Mouse (Mus musculus): ENCODE data around the gene Gm21988. TPM values are rescaled to one million over a fixed set of nuclear protein-coding genes. Genes with fewer than 3 reads are reported as not detected.

The Gm21988 gene
- polyA plus RNA-seq, 1 experiment from 2014 or later = 15.3 TPM

- Histone ChIP-seq H3K36me3 (ENCODE audit: insufficient read depth, low read length) (no peaks in the 10 kb centered on the region), H3K9ac (replicated peaks; ENCODE audit: low read depth) (no peak overlapping the region), H3K9me3 (ENCODE audit: low read length) (no peaks in the 10 kb centered on the region), H3K4me2 (replicated peaks; ENCODE audit: low read depth, low read length) (no peak overlapping the region), H3K4me1 (ENCODE audit: insufficient read depth, low read depth, low read length) (peaks cover 13% of the 10 kb centered on the region; the same call in 1 of the 2 replicates), H3K4me3 (ENCODE audit: low read depth, low read length) (no peak overlapping the region), H3K27me3 (replicated peaks; ENCODE audit: insufficient read depth, low read length) (peaks cover 32% of the 10 kb centered on the region), H3K27ac (ENCODE audit: low read length) (no peak overlapping the region)
- DNase-seq (ENCODE audit: low spot score) = peak; percentile 89
- WGBS = 7% methylated on average over 9 of the region's 9 CpGs
- ATAC-seq = peak; percentile 43
- TF ChIP-seq EP300 (IDR thresholded peaks at IDR 0.05) (0 out of 2 replicates have a peak, but pooled peaks have one; percentile 31), CTCF (IDR thresholded peaks at IDR 0.05) (peak; percentile 80)
Measured at GRCm38 (mm10) chr11:70212896-70213295, 26.7 kb downstream of the Gm21988 start.

- ATAC-seq (peak; percentile 37), DNase-seq (ENCODE audit: low spot score) (peak; percentile 58)
- H3K4me1 ChIP-seq (ENCODE audit: insufficient read depth, low read depth, low read length) = peaks cover 13% of the 10 kb centered on the region; the same call in 1 of the 2 replicates
- TF ChIP-seq EP300 (IDR thresholded peaks at IDR 0.05) (no peak), CTCF (IDR thresholded peaks at IDR 0.05) (no peak)
- H3K4me2 ChIP-seq (replicated peaks; ENCODE audit: low read depth, low read length) = 0 out of 2 replicates have a peak within 1 kb of the TSS, but pooled peaks have one; percentile 48
- WGBS = 34% methylated on average over 6 of the region's 6 CpGs
- H3K9me3 ChIP-seq (ENCODE audit: low read length) = no peaks in the 10 kb centered on the region
- peaks cover 32% of the 10 kb centered on the region for H3K27me3 ChIP-seq (replicated peaks; ENCODE audit: insufficient read depth, low read length)
- H3K27ac ChIP-seq (ENCODE audit: low read length) = no peak within 1 kb of the TSS
- no peak within 1 kb of the TSS for H3K4me3 ChIP-seq (ENCODE audit: low read depth, low read length)
- no peaks in the 10 kb centered on the region for H3K36me3 ChIP-seq (ENCODE audit: insufficient read depth, low read length)
- no peak within 1 kb of the TSS for H3K9ac ChIP-seq (replicated peaks; ENCODE audit: low read depth)
Measured at GRCm38 (mm10) chr11:70212423-70212822, 27.2 kb downstream of the Gm21988 start, which contains the start of gene Slc16a11. TSS of gene Slc16a11 (plus strand) at chr11:70212752.

GRCm38 (mm10) chr11:70211972-70212371, 27.7 kb downstream of the Gm21988 start:
- peak; percentile 43; the same call in 1 of the 2 replicates for ATAC-seq

GRCm38 (mm10) chr11:70210681-70211080, 28.9 kb downstream of the Gm21988 start:
- DNase-seq (ENCODE audit: low spot score) = peak; percentile 29
- Histone ChIP-seq H3K27me3 (replicated peaks; ENCODE audit: insufficient read depth, low read length) (peaks cover 21% of the 10 kb centered on the region), H3K9ac (replicated peaks; ENCODE audit: low read depth) (no peak overlapping the region), H3K27ac (ENCODE audit: low read length) (no peak overlapping the region), H3K4me2 (replicated peaks; ENCODE audit: low read depth, low read length) (no peak overlapping the region), H3K4me3 (ENCODE audit: low read depth, low read length) (no peak overlapping the region), H3K9me3 (ENCODE audit: low read length) (no peaks in the 10 kb centered on the region), H3K36me3 (ENCODE audit: insufficient read depth, low read length) (no peaks in the 10 kb centered on the region), H3K4me1 (ENCODE audit: insufficient read depth, low read depth, low read length) (peaks cover 13% of the 10 kb centered on the region; the same call in 1 of the 2 replicates)
- ATAC-seq = no peak
- WGBS = 71% methylated on average over 2 of the region's 2 CpGs
- TF ChIP-seq CTCF (IDR thresholded peaks at IDR 0.05) (no peak), EP300 (IDR thresholded peaks at IDR 0.05) (no peak)

More at GRCm38 (mm10) chr11:70211972-70212371, 27.7 kb downstream of the Gm21988 start:
- Histone ChIP-seq H3K9me3 (ENCODE audit: low read length) (no peaks in the 10 kb centered on the region), H3K4me2 (replicated peaks; ENCODE audit: low read depth, low read length) (no peak overlapping the region), H3K27ac (ENCODE audit: low read length) (no peak overlapping the region), H3K4me1 (ENCODE audit: insufficient read depth, low read depth, low read length) (peaks cover 13% of the 10 kb centered on the region; the same call in 1 of the 2 replicates), H3K27me3 (replicated peaks; ENCODE audit: insufficient read depth, low read length) (peaks cover 32% of the 10 kb centered on the region), H3K4me3 (ENCODE audit: low read depth, low read length) (no peak overlapping the region), H3K9ac (replicated peaks; ENCODE audit: low read depth) (no peak overlapping the region), H3K36me3 (ENCODE audit: insufficient read depth, low read length) (no peaks in the 10 kb centered on the region)
- WGBS = 70% methylated on average over 6 of the region's 6 CpGs
- DNase-seq (ENCODE audit: low spot score) = peak; percentile 64
- no peak for TF ChIP-seq CTCF (IDR thresholded peaks at IDR 0.05)
- no peak for TF ChIP-seq EP300 (IDR thresholded peaks at IDR 0.05)

GRCm38 (mm10) chr11:70208778-70209388, 30.7 kb downstream of the Gm21988 start:
- no peaks in the 10 kb centered on the region for H3K36me3 ChIP-seq (ENCODE audit: insufficient read depth, low read length)
- DNase-seq (ENCODE audit: low spot score) (no peak), ATAC-seq (peak; percentile 15; the same call in 1 of the 2 replicates)
- H3K27me3 ChIP-seq (replicated peaks; ENCODE audit: insufficient read depth, low read length) = peaks cover 4% of the 10 kb centered on the region; the same call in 1 of the 2 replicates
- TF ChIP-seq CTCF (IDR thresholded peaks at IDR 0.05) (no peak), EP300 (IDR thresholded peaks at IDR 0.05) (0 out of 2 replicates have a peak, but pooled peaks have one; percentile 6)
- peaks cover 3% of the 10 kb centered on the region; the same call in 1 of the 2 replicates for H3K4me1 ChIP-seq (ENCODE audit: insufficient read depth, low read depth, low read length)
- H3K4me3 ChIP-seq (ENCODE audit: low read depth, low read length) = no peak overlapping the region
- H3K4me2 ChIP-seq (replicated peaks; ENCODE audit: low read depth, low read length) = no peak overlapping the region
- no peak overlapping the region for H3K27ac ChIP-seq (ENCODE audit: low read length)
- no peak overlapping the region for H3K9ac ChIP-seq (replicated peaks; ENCODE audit: low read depth)
- 58% methylated on average over 5 of the region's 5 CpGs for WGBS
- no peaks in the 10 kb centered on the region for H3K9me3 ChIP-seq (ENCODE audit: low read length)

- Histone ChIP-seq H3K27ac (ENCODE audit: low read length) (no peak overlapping the region), H3K9me3 (ENCODE audit: low read length) (no peaks in the 10 kb centered on the region), H3K36me3 (ENCODE audit: insufficient read depth, low read length) (no peaks in the 10 kb centered on the region), H3K9ac (replicated peaks; ENCODE audit: low read depth) (no peak overlapping the region), H3K4me3 (ENCODE audit: low read depth, low read length) (no peak overlapping the region), H3K4me1 (ENCODE audit: insufficient read depth, low read depth, low read length) (no peaks in the 10 kb centered on the region), H3K4me2 (replicated peaks; ENCODE audit: low read depth, low read length) (no peak overlapping the region), H3K27me3 (replicated peaks; ENCODE audit: insufficient read depth, low read length) (no peaks in the 10 kb centered on the region)
- DNase-seq (ENCODE audit: low spot score) (no peak), ATAC-seq (no peak)
- TF ChIP-seq CTCF (IDR thresholded peaks at IDR 0.05) = no peak
- TF ChIP-seq EP300 (IDR thresholded peaks at IDR 0.05) = no peak
- 68% methylated on average over 7 of the region's 7 CpGs for WGBS
Measured at GRCm38 (mm10) chr11:70207283-70207682, 32.3 kb downstream of the Gm21988 start.
